Mouse (Mus musculus): Measurements from ENCODE around the gene Ube2q1. TPM values are rescaled to one million over a fixed set of nuclear protein-coding genes. Genes with fewer than 3 reads are reported as not detected.

Gene Ube2q1
- 21.3 and 21.9 TPM in 2 replicates for polyA plus RNA-seq (2014; fragmentation: Nextera tagmentation; extraction: Ambion mirVana)

DNA sequence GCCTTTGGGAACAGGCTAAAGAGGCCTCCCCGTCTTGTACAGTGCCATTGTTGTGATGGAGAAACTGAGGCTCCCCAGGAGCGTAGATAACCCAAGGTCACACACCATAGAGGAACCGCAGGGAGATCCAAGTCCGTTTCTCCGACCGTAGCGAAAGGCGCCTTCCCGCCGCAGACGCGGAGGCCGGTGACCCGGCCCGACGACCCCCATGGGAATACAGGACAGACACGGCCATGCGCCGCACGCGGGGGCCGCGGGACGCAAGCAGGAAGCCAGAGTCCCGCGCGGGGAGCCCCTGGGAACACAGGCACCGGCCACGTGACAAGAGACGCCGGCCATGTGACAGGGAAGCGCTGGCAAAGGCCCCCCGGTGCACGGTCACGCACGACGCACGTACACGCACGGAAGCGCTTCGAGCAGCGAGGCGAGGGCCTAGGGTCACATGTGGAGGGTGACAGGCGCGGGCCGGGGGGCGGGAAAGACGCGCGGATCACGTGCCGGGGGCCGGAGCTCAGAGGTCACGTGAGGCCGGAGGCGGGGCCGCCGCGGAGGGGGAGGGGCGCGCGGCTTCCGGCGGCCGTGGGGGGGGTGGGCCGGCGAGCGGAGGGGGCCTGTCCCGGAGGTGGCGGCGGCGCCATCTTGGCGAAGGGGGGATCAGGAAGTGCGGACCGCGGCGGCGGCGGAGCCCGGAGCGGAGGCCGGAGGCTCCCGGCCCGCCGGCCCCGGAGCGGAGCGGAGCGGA lies at the start of gene Ube2q1:
Ube2q1 (plus strand) TSS at position 649 of the 742 bp plus-strand sequence.
- under 1% methylated on average over 67 of the region's 90 CpGs for WGBS
- Histone ChIP-seq H3K9me3 (ENCODE audit: control insufficient read depth, low read length) (no peaks in the 10 kb centered on the region), H3K4me2 (ENCODE audit: low read length) (peak within 1 kb of the TSS; percentile 67), H3K27me3 (replicated peaks; ENCODE audit: control insufficient read depth, insufficient read depth, low read length) (no peaks in the 10 kb centered on the region), H3K4me1 (replicated peaks; ENCODE audit: control insufficient read depth, insufficient read depth, low read length) (peaks cover 24% of the 10 kb centered on the region), H3K4me3 (ENCODE audit: low read depth, low read length) (peak within 1 kb of the TSS; percentile 87), H3K9ac (ENCODE audit: low read length) (peak within 1 kb of the TSS; percentile 98), H3K27ac (ENCODE audit: low read depth) (peak within 1 kb of the TSS; percentile 94), H3K36me3 (ENCODE audit: control insufficient read depth, insufficient read depth, low read length) (peaks cover 23% of the 10 kb centered on the region)
- ATAC-seq (replicated peaks; ENCODE audit: low FRiP score, low TSS enrichment, low read depth) (peak; percentile 93), DNase-seq (ENCODE audit: low spot score) (peak; percentile 97)

DNA sequence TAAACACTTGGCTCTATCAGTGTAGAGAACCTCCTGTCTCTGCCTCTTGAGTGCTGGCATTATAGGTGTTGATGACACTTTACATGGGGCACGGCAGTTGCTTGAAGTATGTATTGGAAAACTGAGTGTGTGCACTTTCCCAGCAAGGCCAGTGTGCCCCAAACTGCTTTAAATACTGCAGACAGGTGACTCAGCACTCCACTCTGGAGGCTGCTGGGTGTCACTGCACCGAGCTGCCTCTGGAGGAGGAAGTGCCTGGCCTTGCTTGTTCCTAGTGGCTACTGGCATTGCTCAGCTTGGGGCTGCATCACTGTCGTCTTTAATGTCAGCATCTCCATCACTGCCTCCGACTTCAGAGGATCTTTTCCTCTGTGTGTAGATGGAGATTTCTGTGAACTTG lies 46.4 kb upstream of the Ube2q1 start:
- WGBS = 19% methylated on average over 4 of the region's 4 CpGs
- peaks cover 7% of the 10 kb centered on the region; the same call in 1 of the 2 replicates for H3K4me1 ChIP-seq (replicated peaks; ENCODE audit: control insufficient read depth, insufficient read depth, low read length)
- no peak overlapping the region for H3K4me2 ChIP-seq (ENCODE audit: low read length)
- H3K36me3 ChIP-seq (ENCODE audit: control insufficient read depth, insufficient read depth, low read length) = no peaks in the 10 kb centered on the region
- H3K9me3 ChIP-seq (ENCODE audit: control insufficient read depth, low read length) = no peaks in the 10 kb centered on the region
- no peak overlapping the region for H3K27ac ChIP-seq (ENCODE audit: low read depth)
- H3K27me3 ChIP-seq (replicated peaks; ENCODE audit: control insufficient read depth, insufficient read depth, low read length) = no peaks in the 10 kb centered on the region
- H3K4me3 ChIP-seq (ENCODE audit: low read depth, low read length) = no peak overlapping the region
- ATAC-seq (replicated peaks; ENCODE audit: low FRiP score, low TSS enrichment, low read depth) (no peak; the same call in 1 of the 2 replicates), DNase-seq (ENCODE audit: low spot score) (no peak)
- no peak overlapping the region for H3K9ac ChIP-seq (ENCODE audit: low read length)

GRCm38 (mm10) chr3:89728848-89729247 lies 44.6 kb upstream of the Ube2q1 start:
- no peak for ATAC-seq (replicated peaks; ENCODE audit: low FRiP score, low TSS enrichment, low read depth)
- Histone ChIP-seq H3K4me2 (ENCODE audit: low read length) (no peak overlapping the region), H3K4me3 (ENCODE audit: low read depth, low read length) (no peak overlapping the region), H3K36me3 (ENCODE audit: control insufficient read depth, insufficient read depth, low read length) (no peaks in the 10 kb centered on the region), H3K9me3 (ENCODE audit: control insufficient read depth, low read length) (no peaks in the 10 kb centered on the region), H3K9ac (ENCODE audit: low read length) (no peak overlapping the region), H3K27ac (ENCODE audit: low read depth) (no peak overlapping the region), H3K4me1 (replicated peaks; ENCODE audit: control insufficient read depth, insufficient read depth, low read length) (peaks cover 7% of the 10 kb centered on the region; the same call in 1 of the 2 replicates), H3K27me3 (replicated peaks; ENCODE audit: control insufficient read depth, insufficient read depth, low read length) (no peaks in the 10 kb centered on the region)
- 74% methylated on average over 2 of the region's 2 CpGs for WGBS
- no peak for DNase-seq (ENCODE audit: low spot score)

DNA sequence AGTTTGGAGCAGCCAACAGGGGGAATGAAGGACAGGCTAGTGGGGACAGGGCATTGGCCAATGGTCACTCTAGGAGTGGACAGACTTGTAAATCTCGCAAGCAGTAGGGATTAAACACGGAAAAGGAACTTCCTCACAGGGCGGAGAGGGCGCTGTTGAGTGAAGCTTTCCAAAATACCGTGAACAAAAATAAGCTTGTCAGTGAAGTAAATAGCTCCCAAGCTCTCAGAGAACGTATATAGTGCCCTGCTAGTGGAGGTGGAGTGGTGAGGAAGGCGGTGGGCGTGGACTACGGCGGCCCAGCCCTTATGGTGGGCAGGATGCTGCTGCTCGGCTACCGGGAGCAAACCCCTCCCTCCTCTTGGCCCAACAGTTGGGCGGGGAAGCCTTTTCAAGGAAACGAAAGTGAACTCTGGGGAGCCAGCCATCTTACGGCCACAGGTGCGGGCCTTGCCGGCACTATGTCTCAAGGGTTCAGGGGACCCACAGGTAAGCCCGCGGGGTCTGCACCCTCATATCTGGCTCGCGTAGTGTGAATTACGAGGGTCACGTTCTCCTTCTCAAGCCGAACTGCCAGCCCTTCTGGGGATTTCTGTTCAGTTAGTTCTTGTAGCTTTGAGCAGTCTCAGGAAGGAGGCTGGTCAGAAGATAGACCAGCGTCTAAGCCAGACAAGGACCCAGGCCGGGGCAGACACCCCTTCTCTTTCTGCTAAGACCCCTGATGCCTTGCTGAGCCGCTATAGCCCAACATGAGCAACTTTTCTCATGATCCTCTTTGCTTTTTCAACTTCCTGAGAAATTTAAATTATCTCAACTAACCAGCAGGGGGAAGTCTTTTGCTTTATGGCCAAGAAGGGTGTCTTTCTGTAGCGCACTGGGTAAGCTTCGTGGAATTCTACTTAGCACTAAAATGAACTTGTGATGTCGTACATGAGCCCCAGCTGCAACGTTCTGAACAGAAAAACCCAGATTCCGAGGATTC lies 42.8 kb upstream of the Ube2q1 start:
- H3K27me3 ChIP-seq (replicated peaks; ENCODE audit: control insufficient read depth, insufficient read depth, low read length) = no peaks in the 10 kb centered on the region
- peaks cover 7% of the 10 kb centered on the region; the same call in 1 of the 2 replicates for H3K4me1 ChIP-seq (replicated peaks; ENCODE audit: control insufficient read depth, insufficient read depth, low read length)
- peak overlapping the region; percentile 51; the same call in 1 of the 2 replicates for H3K27ac ChIP-seq (ENCODE audit: low read depth)
- H3K4me3 ChIP-seq (ENCODE audit: low read depth, low read length) = peak overlapping the region; percentile 73
- H3K36me3 ChIP-seq (ENCODE audit: control insufficient read depth, insufficient read depth, low read length) = peaks cover 3% of the 10 kb centered on the region
- peak overlapping the region; percentile 52 for H3K9ac ChIP-seq (ENCODE audit: low read length)
- ATAC-seq (replicated peaks; ENCODE audit: low FRiP score, low TSS enrichment, low read depth) = peak; percentile 90
- H3K9me3 ChIP-seq (ENCODE audit: control insufficient read depth, low read length) = no peaks in the 10 kb centered on the region
- H3K4me2 ChIP-seq (ENCODE audit: low read length) = peak overlapping the region; percentile 77
- WGBS = under 1% methylated on average over 32 of the region's 32 CpGs
- peak; percentile 83 for DNase-seq (ENCODE audit: low spot score)

DNA sequence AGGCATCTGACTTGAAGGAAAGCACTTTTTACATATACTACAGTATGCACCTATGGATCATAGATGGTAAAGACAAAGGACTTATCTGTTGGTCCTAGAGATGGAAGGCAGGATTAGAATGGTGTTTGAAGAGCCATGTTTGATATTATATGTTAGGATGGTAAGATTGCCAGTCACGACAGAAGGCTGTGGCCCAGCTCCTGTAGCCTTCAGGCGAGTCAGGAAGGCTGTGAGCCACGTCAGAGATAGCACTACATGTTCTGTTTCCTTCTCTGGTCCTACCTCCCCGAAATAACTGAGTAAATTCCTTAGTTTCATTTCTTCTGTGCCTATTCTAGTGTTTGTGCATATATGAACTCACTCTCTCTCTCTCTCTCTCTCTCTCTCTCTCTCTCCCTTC lies 41.3 kb upstream of the Ube2q1 start:
- no peaks in the 10 kb centered on the region for H3K27me3 ChIP-seq (replicated peaks; ENCODE audit: control insufficient read depth, insufficient read depth, low read length)

GRCm38 (mm10) chr3:89738509-89738908 lies 34.9 kb upstream of the Ube2q1 start:
- Histone ChIP-seq H3K36me3 (ENCODE audit: control insufficient read depth, insufficient read depth, low read length) (peaks cover 50% of the 10 kb centered on the region), H3K4me2 (ENCODE audit: low read length) (no peak overlapping the region), H3K27ac (ENCODE audit: low read depth) (no peak overlapping the region), H3K4me3 (ENCODE audit: low read depth, low read length) (no peak overlapping the region), H3K9ac (ENCODE audit: low read length) (no peak overlapping the region), H3K9me3 (ENCODE audit: control insufficient read depth, low read length) (no peaks in the 10 kb centered on the region), H3K4me1 (replicated peaks; ENCODE audit: control insufficient read depth, insufficient read depth, low read length) (no peaks in the 10 kb centered on the region), H3K27me3 (replicated peaks; ENCODE audit: control insufficient read depth, insufficient read depth, low read length) (no peaks in the 10 kb centered on the region)
- DNase-seq (ENCODE audit: low spot score) (no peak), ATAC-seq (replicated peaks; ENCODE audit: low FRiP score, low TSS enrichment, low read depth) (no peak)
- WGBS = 97% methylated on average over 6 of the region's 6 CpGs

More for the DNA sequence above, 41.3 kb upstream of the Ube2q1 start:
- Histone ChIP-seq H3K4me3 (ENCODE audit: low read depth, low read length) (no peak overlapping the region), H3K9me3 (ENCODE audit: control insufficient read depth, low read length) (no peaks in the 10 kb centered on the region), H3K27ac (ENCODE audit: low read depth) (no peak overlapping the region), H3K36me3 (ENCODE audit: control insufficient read depth, insufficient read depth, low read length) (peaks cover 5% of the 10 kb centered on the region), H3K4me2 (ENCODE audit: low read length) (no peak overlapping the region), H3K9ac (ENCODE audit: low read length) (no peak overlapping the region), H3K4me1 (replicated peaks; ENCODE audit: control insufficient read depth, insufficient read depth, low read length) (peaks cover 7% of the 10 kb centered on the region; the same call in 1 of the 2 replicates)
- ATAC-seq (replicated peaks; ENCODE audit: low FRiP score, low TSS enrichment, low read depth) (no peak), DNase-seq (ENCODE audit: low spot score) (no peak)
- 78% methylated on average over 4 of the region's 4 CpGs for WGBS

- H3K4me3 ChIP-seq (ENCODE audit: low read depth, low read length) = no peak overlapping the region
- ATAC-seq (replicated peaks; ENCODE audit: low FRiP score, low TSS enrichment, low read depth) (peak; percentile 75), DNase-seq (ENCODE audit: low spot score) (peak; percentile 55)
- H3K4me2 ChIP-seq (ENCODE audit: low read length) = no peak overlapping the region
- H3K9ac ChIP-seq (ENCODE audit: low read length) = no peak overlapping the region
- H3K27ac ChIP-seq (ENCODE audit: low read depth) = no peak overlapping the region
- WGBS = 15% methylated on average over 1 of the region's 1 CpGs
- no peaks in the 10 kb centered on the region for H3K9me3 ChIP-seq (ENCODE audit: control insufficient read depth, low read length)
- H3K27me3 ChIP-seq (replicated peaks; ENCODE audit: control insufficient read depth, insufficient read depth, low read length) = no peaks in the 10 kb centered on the region
- H3K36me3 ChIP-seq (ENCODE audit: control insufficient read depth, insufficient read depth, low read length) = peaks cover 39% of the 10 kb centered on the region
- H3K4me1 ChIP-seq (replicated peaks; ENCODE audit: control insufficient read depth, insufficient read depth, low read length) = no peaks in the 10 kb centered on the region; the same call in 1 of the 2 replicates
Measured at GRCm38 (mm10) chr3:89752307-89752706, 21.1 kb upstream of the Ube2q1 start.

GRCm38 (mm10) chr3:89755283-89755682 lies 18.1 kb upstream of the Ube2q1 start:
- H3K36me3 ChIP-seq (ENCODE audit: control insufficient read depth, insufficient read depth, low read length) = peaks cover 17% of the 10 kb centered on the region
- H3K4me1 ChIP-seq (replicated peaks; ENCODE audit: control insufficient read depth, insufficient read depth, low read length) = no peaks in the 10 kb centered on the region; the same call in 1 of the 2 replicates
- no peak for ATAC-seq (replicated peaks; ENCODE audit: low FRiP score, low TSS enrichment, low read depth)
- no peaks in the 10 kb centered on the region for H3K9me3 ChIP-seq (ENCODE audit: control insufficient read depth, low read length)
- H3K4me3 ChIP-seq (ENCODE audit: low read depth, low read length) = no peak overlapping the region
- no peak for DNase-seq (ENCODE audit: low spot score)
- no peak overlapping the region for H3K27ac ChIP-seq (ENCODE audit: low read depth)
- H3K4me2 ChIP-seq (ENCODE audit: low read length) = no peak overlapping the region
- WGBS = 67% methylated on average over 6 of the region's 6 CpGs
- H3K27me3 ChIP-seq (replicated peaks; ENCODE audit: control insufficient read depth, insufficient read depth, low read length) = no peaks in the 10 kb centered on the region
- no peak overlapping the region for H3K9ac ChIP-seq (ENCODE audit: low read length)

Measured in intestine, embryonic 14.5 days (tissue).